Mouse (Mus musculus) lung, postnatal 0 days (tissue): Measurements from ENCODE around the gene Tmem50b.

ENCODE experiments used
- CTCF ChIP-seq: IDR thresholded peaks from 2 replicates; pipeline ENCODE4 v1.5.1; 2016; ENCODE audit warnings: antibody characterized with exemption, mild to moderate bottlenecking
- EP300 ChIP-seq: IDR thresholded peaks from 2 replicates; pipeline ENCODE4 v1.6.1; 2016; ENCODE audit warnings: antibody characterized with exemption, mild to moderate bottlenecking, control low read depth

DNA sequence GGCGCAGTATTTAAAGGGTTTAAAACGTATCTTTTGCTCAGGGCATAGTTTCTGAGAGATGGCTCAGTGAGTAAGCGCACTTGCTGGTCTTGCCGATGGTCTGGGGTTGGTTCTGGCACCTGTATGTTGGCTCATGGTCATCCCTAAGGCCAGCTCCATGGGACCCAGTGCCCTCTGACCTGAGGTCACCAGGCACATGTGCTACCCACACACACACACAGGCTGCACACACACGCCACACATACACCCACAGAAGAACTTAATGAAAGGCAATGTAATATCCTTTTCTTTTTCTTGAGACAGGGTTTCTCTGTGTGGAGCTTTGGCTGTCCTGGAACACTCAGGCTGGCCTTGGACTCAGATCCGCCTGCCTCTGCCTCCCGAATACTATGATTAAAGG is 35.3 kb upstream of the Tmem50b start:
- TF ChIP-seq CTCF (no peak), EP300 (no peak)
